Mouse (Mus musculus): ENCODE results near the gene Nprl2. TPM values are rescaled to one million over a fixed set of nuclear protein-coding genes. Genes with fewer than 3 reads are reported as not detected.
A peak's percentile ranks its signal among the peaks of the same experiment; 100 is the strongest.
"Not testable (repeated sequence)": the region's sequence is repeated elsewhere in the genome, so short reads cannot be mapped to it uniquely, and the experiment has no call there.

Gene Nprl2
- polyA plus RNA-seq, 1 experiment from 2014 or later, result 12.1 TPM

GRCm38 (mm10) chr9:107554319-107554825 lies 12.3 kb downstream of the Nprl2 start:
- Histone ChIP-seq H3K9ac (ENCODE audit: low read depth, low read length) (peak overlapping the region; percentile 94), H3K4me3 (ENCODE audit: low read depth, low read length) (peak overlapping the region; percentile 80), H3K4me1 (ENCODE audit: control insufficient read depth, low read depth, low read length) (peaks cover 46% of the 10 kb centered on the region), H3K27me3 (ENCODE audit: control insufficient read depth, insufficient read depth, low read depth, low read length) (peaks cover 18% of the 10 kb centered on the region; the same call in 1 of the 2 replicates), H3K4me2 (ENCODE audit: low read depth, low read length) (peak overlapping the region; percentile 93), H3K36me3 (ENCODE audit: control insufficient read depth, insufficient read depth) (peaks cover 19% of the 10 kb centered on the region), H3K27ac (ENCODE audit: low read length) (peak overlapping the region; percentile 94), H3K9me3 (replicated peaks; ENCODE audit: control insufficient read depth, low read length) (no peaks in the 10 kb centered on the region)
- peak; percentile 88 for ATAC-seq (ENCODE audit: low read depth)
- WGBS (ENCODE audit: insufficient replicate concordance), result under 1% methylated on average over 53 of the region's 53 CpGs

DNA sequence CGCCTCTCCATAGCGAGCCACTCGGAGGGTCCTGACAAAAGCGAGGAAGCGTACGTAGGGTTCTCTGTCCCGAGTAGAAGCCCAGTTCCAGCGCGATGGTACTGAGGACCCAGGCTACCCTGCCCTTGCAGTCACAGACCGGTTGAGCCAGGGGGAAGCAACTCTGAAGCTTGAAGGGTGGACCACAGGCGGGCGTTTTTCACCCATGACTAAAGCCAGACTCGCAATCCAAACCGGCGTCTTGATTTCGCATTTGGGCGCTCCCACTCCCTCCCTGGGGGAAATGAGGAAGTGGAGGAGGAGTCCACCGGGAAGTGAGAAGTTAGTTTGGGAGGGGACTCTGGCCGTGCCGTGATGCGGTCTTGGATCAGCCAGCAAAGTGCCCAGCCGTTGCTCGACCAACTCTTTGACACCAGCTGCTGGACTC lies 13.0 kb downstream of the Nprl2 start:
- Histone ChIP-seq H3K27me3 (ENCODE audit: control insufficient read depth, insufficient read depth, low read depth, low read length) (peaks cover 13% of the 10 kb centered on the region; the same call in 1 of the 2 replicates), H3K27ac (ENCODE audit: low read length) (peak overlapping the region; percentile 94), H3K9me3 (replicated peaks; ENCODE audit: control insufficient read depth, low read length) (no peaks in the 10 kb centered on the region), H3K36me3 (ENCODE audit: control insufficient read depth, insufficient read depth) (peaks cover 26% of the 10 kb centered on the region), H3K4me3 (ENCODE audit: low read depth, low read length) (peak overlapping the region; percentile 80), H3K9ac (ENCODE audit: low read depth, low read length) (peak overlapping the region; percentile 94), H3K4me1 (ENCODE audit: control insufficient read depth, low read depth, low read length) (peaks cover 46% of the 10 kb centered on the region), H3K4me2 (ENCODE audit: low read depth, low read length) (peak overlapping the region; percentile 93)
- peak; percentile 2 for ATAC-seq (ENCODE audit: low read depth)
- 0% methylated on average over 23 of the region's 23 CpGs for WGBS (ENCODE audit: insufficient replicate concordance)

- no peak for ATAC-seq (ENCODE audit: low read depth)
- Histone ChIP-seq H3K36me3 (ENCODE audit: control insufficient read depth, insufficient read depth) (peaks cover 30% of the 10 kb centered on the region), H3K9ac (ENCODE audit: low read depth, low read length) (peak overlapping the region; percentile 94), H3K4me1 (ENCODE audit: control insufficient read depth, low read depth, low read length) (peaks cover 46% of the 10 kb centered on the region), H3K27ac (ENCODE audit: low read length) (peak overlapping the region; percentile 94), H3K4me3 (ENCODE audit: low read depth, low read length) (peak overlapping the region; percentile 80), H3K4me2 (ENCODE audit: low read depth, low read length) (peak overlapping the region; percentile 93), H3K9me3 (replicated peaks; ENCODE audit: control insufficient read depth, low read length) (no peaks in the 10 kb centered on the region), H3K27me3 (ENCODE audit: control insufficient read depth, insufficient read depth, low read depth, low read length) (peaks cover 9% of the 10 kb centered on the region; the same call in 1 of the 2 replicates)
- 19% methylated on average over 2 of the region's 2 CpGs for WGBS (ENCODE audit: insufficient replicate concordance)
Measured at GRCm38 (mm10) chr9:107555701-107556100, 13.7 kb downstream of the Nprl2 start.

DNA sequence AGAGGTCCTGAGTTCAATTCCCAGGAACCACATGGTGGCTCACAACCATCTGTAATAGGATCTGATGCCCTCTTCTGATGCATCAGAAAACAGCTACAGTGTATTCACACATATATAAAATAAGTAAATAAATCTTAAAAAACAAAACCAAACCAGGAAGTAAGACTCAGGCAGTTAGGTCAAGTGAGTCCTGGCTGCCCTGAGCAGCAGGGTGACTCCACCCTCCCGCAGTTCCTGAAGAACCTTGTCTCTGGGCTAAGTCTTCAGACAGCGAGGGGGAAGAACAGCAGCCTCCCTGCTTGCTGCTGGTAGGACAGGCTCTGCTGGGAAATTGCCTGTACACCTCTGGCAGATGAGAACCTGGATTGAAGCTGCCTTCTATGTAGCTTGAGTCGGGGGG lies 14.3 kb downstream of the Nprl2 start:
- peaks cover 35% of the 10 kb centered on the region for H3K36me3 ChIP-seq (ENCODE audit: control insufficient read depth, insufficient read depth)
- H3K9ac ChIP-seq (ENCODE audit: low read depth, low read length), result peak overlapping the region; percentile 94; the same call in 1 of the 2 replicates
- no peaks in the 10 kb centered on the region for H3K9me3 ChIP-seq (replicated peaks; ENCODE audit: control insufficient read depth, low read length)
- H3K4me3 ChIP-seq (ENCODE audit: low read depth, low read length), result peak overlapping the region; percentile 80
- H3K27me3 ChIP-seq (ENCODE audit: control insufficient read depth, insufficient read depth, low read depth, low read length), result peaks cover 9% of the 10 kb centered on the region; the same call in 1 of the 2 replicates
- peak overlapping the region; percentile 13 for H3K27ac ChIP-seq (ENCODE audit: low read length)
- H3K4me2 ChIP-seq (ENCODE audit: low read depth, low read length), result peak overlapping the region; percentile 93
- H3K4me1 ChIP-seq (ENCODE audit: control insufficient read depth, low read depth, low read length), result peaks cover 40% of the 10 kb centered on the region
- 38% methylated on average over 3 of the region's 3 CpGs for WGBS (ENCODE audit: insufficient replicate concordance)
- ATAC-seq (ENCODE audit: low read depth), result no peak

GRCm38 (mm10) chr9:107563029-107563581 lies 21.1 kb downstream of the Nprl2 start, which contains the start of gene Tusc2:
Gene Tusc2, plus strand, starts transcription at chr9:107563255.
- WGBS (ENCODE audit: insufficient replicate concordance), result under 1% methylated on average over 46 of the region's 46 CpGs
- H3K27me3 ChIP-seq (ENCODE audit: control insufficient read depth, insufficient read depth, low read depth, low read length), result no peaks in the 10 kb centered on the region
- peak within 1 kb of the TSS; percentile 92 for H3K9ac ChIP-seq (ENCODE audit: low read depth, low read length)
- peak; percentile 96 for ATAC-seq (ENCODE audit: low read depth)
- H3K4me2 ChIP-seq (ENCODE audit: low read depth, low read length), result peak within 1 kb of the TSS; percentile 87
- no peaks in the 10 kb centered on the region for H3K9me3 ChIP-seq (replicated peaks; ENCODE audit: control insufficient read depth, low read length)
- peak within 1 kb of the TSS; percentile 83 for H3K27ac ChIP-seq (ENCODE audit: low read length)
- peak within 1 kb of the TSS; percentile 92 for H3K4me3 ChIP-seq (ENCODE audit: low read depth, low read length)
- H3K36me3 ChIP-seq (ENCODE audit: control insufficient read depth, insufficient read depth), result peaks cover 35% of the 10 kb centered on the region
- H3K4me1 ChIP-seq (ENCODE audit: control insufficient read depth, low read depth, low read length), result peaks cover 40% of the 10 kb centered on the region

- not testable (repeated sequence) for H3K4me3 ChIP-seq (ENCODE audit: low read depth, low read length); ATAC-seq (ENCODE audit: low read depth); H3K9ac ChIP-seq (ENCODE audit: low read depth, low read length); H3K27me3 ChIP-seq (ENCODE audit: control insufficient read depth, insufficient read depth, low read depth, low read length); H3K9me3 ChIP-seq (replicated peaks; ENCODE audit: control insufficient read depth, low read length); H3K27ac ChIP-seq (ENCODE audit: low read length); H3K4me2 ChIP-seq (ENCODE audit: low read depth, low read length)
- Histone ChIP-seq H3K4me1 (ENCODE audit: control insufficient read depth, low read depth, low read length) (peaks cover 53% of the 10 kb centered on the region), H3K36me3 (ENCODE audit: control insufficient read depth, insufficient read depth) (peaks cover 14% of the 10 kb centered on the region)
- 44% methylated on average over 5 of the region's 5 CpGs for WGBS (ENCODE audit: insufficient replicate concordance)
Measured at GRCm38 (mm10) chr9:107565556-107565955, 23.5 kb downstream of the Nprl2 start.

- H3K36me3 ChIP-seq (ENCODE audit: control insufficient read depth, insufficient read depth), result peaks cover 10% of the 10 kb centered on the region
- peaks cover 60% of the 10 kb centered on the region for H3K4me1 ChIP-seq (ENCODE audit: control insufficient read depth, low read depth, low read length)
- H3K9ac ChIP-seq (ENCODE audit: low read depth, low read length), result no peak overlapping the region
- peak overlapping the region; percentile 92 for H3K27ac ChIP-seq (ENCODE audit: low read length)
- H3K4me3 ChIP-seq (ENCODE audit: low read depth, low read length), result no peak overlapping the region
- H3K4me2 ChIP-seq (ENCODE audit: low read depth, low read length), result peak overlapping the region; percentile 17; the same call in 1 of the 2 replicates
- ATAC-seq (ENCODE audit: low read depth), result no peak
- H3K27me3 ChIP-seq (ENCODE audit: control insufficient read depth, insufficient read depth, low read depth, low read length), result no peaks in the 10 kb centered on the region
- 48% methylated on average over 15 of the region's 15 CpGs for WGBS (ENCODE audit: insufficient replicate concordance)
- H3K9me3 ChIP-seq (replicated peaks; ENCODE audit: control insufficient read depth, low read length), result no peaks in the 10 kb centered on the region
Measured at GRCm38 (mm10) chr9:107566041-107566709, 24.1 kb downstream of the Nprl2 start.

- peak overlapping the region; percentile 21; the same call in 1 of the 2 replicates for H3K9ac ChIP-seq (ENCODE audit: low read depth, low read length)
- H3K4me1 ChIP-seq (ENCODE audit: control insufficient read depth, low read depth, low read length), result peaks cover 66% of the 10 kb centered on the region
- H3K4me3 ChIP-seq (ENCODE audit: low read depth, low read length), result no peak overlapping the region
- no peaks in the 10 kb centered on the region for H3K9me3 ChIP-seq (replicated peaks; ENCODE audit: control insufficient read depth, low read length)
- no peak for ATAC-seq (ENCODE audit: low read depth)
- WGBS (ENCODE audit: insufficient replicate concordance), result 38% methylated on average over 3 of the region's 3 CpGs
- H3K4me2 ChIP-seq (ENCODE audit: low read depth, low read length), result peak overlapping the region; percentile 81; the same call in 1 of the 2 replicates
- peak overlapping the region; percentile 92 for H3K27ac ChIP-seq (ENCODE audit: low read length)
- peaks cover 4% of the 10 kb centered on the region for H3K36me3 ChIP-seq (ENCODE audit: control insufficient read depth, insufficient read depth)
- no peaks in the 10 kb centered on the region for H3K27me3 ChIP-seq (ENCODE audit: control insufficient read depth, insufficient read depth, low read depth, low read length)
Measured at GRCm38 (mm10) chr9:107566855-107567254, 24.8 kb downstream of the Nprl2 start.

All from liver, embryonic 16.5 days (tissue).